Mouse (Mus musculus): Measurements from ENCODE around the gene Fam170b. TPM values are rescaled to one million over a fixed set of nuclear protein-coding genes. Genes with fewer than 3 reads are reported as not detected.

The Fam170b gene
- total RNA-seq (2018; cell fraction: chromatin; rRNA removed), result 1 to 10 TPM in 13 of 26 experiments, under 1 TPM in 9, not detected in 4; 0.26 to 1.9 (median 1.1) TPM
- total RNA-seq (2018; cell fraction: cytosol; rRNA removed), result under 1 TPM in 25 of 26 experiments, not detected in 1; 0.04 to 0.33 (median 0.17) TPM
- 1 to 10 TPM in 5 of 26 experiments, under 1 TPM in 16, not detected in 5; 0.31 to 1.4 (median 0.68) TPM for total RNA-seq (2018; cell fraction: nucleus; rRNA removed)
- polyA plus RNA-seq (2018), result 0.15 to 0.16 TPM in 2 of 3 replicates, not detected in the other

GRCm38 (mm10) chr14:32833847-32834246, at the start of gene Fam170b:
Gene Fam170b (plus strand): TSS chr14:32833962.
- no peaks in the 10 kb centered on the region for H3K79me2 ChIP-seq (ENCODE audit: inconsistent target)
- no peaks in the 10 kb centered on the region for H3K36me3 ChIP-seq (ENCODE audit: inconsistent target)
- 82% methylated on average over 8 of the region's 8 CpGs for WGBS (ENCODE audit: missing documents)
- no peak within 1 kb of the TSS for H3K4me3 ChIP-seq (ENCODE audit: inconsistent target)
- no peak within 1 kb of the TSS for H3K27ac ChIP-seq

GRCm38 (mm10) chr14:32784130-32784747, 49.5 kb upstream of the Fam170b start:
- peak overlapping the region; percentile 92 for H3K27ac ChIP-seq
- WGBS (ENCODE audit: missing documents), result 4% methylated on average over 12 of the region's 12 CpGs
- no peak overlapping the region for H3K4me3 ChIP-seq (ENCODE audit: inconsistent target)

GRCm38 (mm10) chr14:32784748-32785134, 49.0 kb upstream of the Fam170b start:
- Histone ChIP-seq H3K36me3 (ENCODE audit: inconsistent target) (no peaks in the 10 kb centered on the region), H3K79me2 (ENCODE audit: inconsistent target) (peaks cover 40% of the 10 kb centered on the region), H3K27ac (peak overlapping the region; percentile 92), H3K4me3 (ENCODE audit: inconsistent target) (no peak overlapping the region)
- 56% methylated on average over 4 of the region's 4 CpGs for WGBS (ENCODE audit: missing documents)

More at GRCm38 (mm10) chr14:32784130-32784747, 49.5 kb upstream of the Fam170b start:
- Histone ChIP-seq H3K36me3 (ENCODE audit: inconsistent target) (no peaks in the 10 kb centered on the region), H3K79me2 (ENCODE audit: inconsistent target) (peaks cover 35% of the 10 kb centered on the region)

GRCm38 (mm10) chr14:32785556-32786130, 48.1 kb upstream of the Fam170b start, which contains the start of gene Tmem273:
Gene Tmem273 (plus strand): TSS chr14:32785963.
- peak within 1 kb of the TSS; percentile 92 for H3K27ac ChIP-seq
- H3K36me3 ChIP-seq (ENCODE audit: inconsistent target), result no peaks in the 10 kb centered on the region
- peaks cover 49% of the 10 kb centered on the region for H3K79me2 ChIP-seq (ENCODE audit: inconsistent target)
- peak within 1 kb of the TSS; percentile 70 for H3K4me3 ChIP-seq (ENCODE audit: inconsistent target)
- 0% methylated on average over 3 of the region's 3 CpGs for WGBS (ENCODE audit: missing documents)

- Histone ChIP-seq H3K27ac (peak overlapping the region; percentile 92), H3K79me2 (ENCODE audit: inconsistent target) (peaks cover 69% of the 10 kb centered on the region), H3K36me3 (ENCODE audit: inconsistent target) (0 out of 2 replicates have a peak, but pooled peaks cover 9% of the 10 kb centered on the region), H3K4me3 (ENCODE audit: inconsistent target) (peak overlapping the region; percentile 70; the same call in 1 of the 2 replicates)
- WGBS (ENCODE audit: missing documents), result 27% methylated on average over 5 of the region's 5 CpGs
Measured at GRCm38 (mm10) chr14:32787691-32788090, 46.1 kb upstream of the Fam170b start.

GRCm38 (mm10) chr14:32796375-32796774, 37.4 kb upstream of the Fam170b start:
- Histone ChIP-seq H3K36me3 (ENCODE audit: inconsistent target) (peaks cover 34% of the 10 kb centered on the region; the same call in 1 of the 2 replicates), H3K4me3 (ENCODE audit: inconsistent target) (no peak overlapping the region)
- WGBS (ENCODE audit: missing documents), result 95% methylated on average over 8 of the region's 8 CpGs

GRCm38 (mm10) chr14:32797803-32798202, 36.0 kb upstream of the Fam170b start:
- Histone ChIP-seq H3K36me3 (ENCODE audit: inconsistent target) (peaks cover 25% of the 10 kb centered on the region; the same call in 1 of the 2 replicates), H3K4me3 (ENCODE audit: inconsistent target) (no peak overlapping the region), H3K79me2 (ENCODE audit: inconsistent target) (peaks cover 20% of the 10 kb centered on the region), H3K27ac (no peak overlapping the region)
- WGBS (ENCODE audit: missing documents), result 93% methylated on average over 2 of the region's 2 CpGs

More at GRCm38 (mm10) chr14:32796375-32796774, 37.4 kb upstream of the Fam170b start:
- no peak overlapping the region for H3K27ac ChIP-seq
- peaks cover 34% of the 10 kb centered on the region for H3K79me2 ChIP-seq (ENCODE audit: inconsistent target)

- no peak overlapping the region for H3K27ac ChIP-seq
- H3K36me3 ChIP-seq (ENCODE audit: inconsistent target), result peaks cover 25% of the 10 kb centered on the region; the same call in 1 of the 2 replicates
- no peak overlapping the region for H3K4me3 ChIP-seq (ENCODE audit: inconsistent target)
- H3K79me2 ChIP-seq (ENCODE audit: inconsistent target), result peaks cover 17% of the 10 kb centered on the region
- 16% methylated on average over 4 of the region's 4 CpGs for WGBS (ENCODE audit: missing documents)
Measured at GRCm38 (mm10) chr14:32798355-32798754, 35.4 kb upstream of the Fam170b start.

- peaks cover 6% of the 10 kb centered on the region; the same call in 1 of the 2 replicates for H3K79me2 ChIP-seq (ENCODE audit: inconsistent target)
- peaks cover 23% of the 10 kb centered on the region; the same call in 1 of the 2 replicates for H3K36me3 ChIP-seq (ENCODE audit: inconsistent target)
- no peak overlapping the region for H3K4me3 ChIP-seq (ENCODE audit: inconsistent target)
- no peak overlapping the region for H3K27ac ChIP-seq
- WGBS (ENCODE audit: missing documents), result 98% methylated on average over 7 of the region's 7 CpGs
Measured at GRCm38 (mm10) chr14:32800048-32800447, 33.7 kb upstream of the Fam170b start.

- WGBS (ENCODE audit: missing documents), result 79% methylated on average over 10 of the region's 11 CpGs
- Histone ChIP-seq H3K4me3 (ENCODE audit: inconsistent target) (no peak overlapping the region), H3K79me2 (ENCODE audit: inconsistent target) (peaks cover 6% of the 10 kb centered on the region; the same call in 1 of the 2 replicates), H3K27ac (no peak overlapping the region; the same call in 1 of the 2 replicates), H3K36me3 (ENCODE audit: inconsistent target) (peaks cover 22% of the 10 kb centered on the region; the same call in 1 of the 2 replicates)
Measured at GRCm38 (mm10) chr14:32801016-32801661, 32.6 kb upstream of the Fam170b start.

- H3K79me2 ChIP-seq (ENCODE audit: inconsistent target), result peaks cover 6% of the 10 kb centered on the region; the same call in 1 of the 2 replicates
- H3K4me3 ChIP-seq (ENCODE audit: inconsistent target), result no peak overlapping the region
- peaks cover 17% of the 10 kb centered on the region; the same call in 1 of the 2 replicates for H3K36me3 ChIP-seq (ENCODE audit: inconsistent target)
- peak overlapping the region; percentile 10; the same call in 1 of the 2 replicates for H3K27ac ChIP-seq
Measured at GRCm38 (mm10) chr14:32801662-32802024, 32.1 kb upstream of the Fam170b start.

- no peak overlapping the region for H3K4me3 ChIP-seq (ENCODE audit: inconsistent target)
- H3K36me3 ChIP-seq (ENCODE audit: inconsistent target), result peaks cover 32% of the 10 kb centered on the region
- no peaks in the 10 kb centered on the region for H3K79me2 ChIP-seq (ENCODE audit: inconsistent target)
- no peak overlapping the region for H3K27ac ChIP-seq
Measured at GRCm38 (mm10) chr14:32810111-32810510, 23.7 kb upstream of the Fam170b start.

GRCm38 (mm10) chr14:32812429-32812828, 21.3 kb upstream of the Fam170b start:
- 30% methylated on average over 6 of the region's 6 CpGs for WGBS (ENCODE audit: missing documents)
- H3K79me2 ChIP-seq (ENCODE audit: inconsistent target), result no peaks in the 10 kb centered on the region
- no peak overlapping the region for H3K4me3 ChIP-seq (ENCODE audit: inconsistent target)
- no peak overlapping the region for H3K27ac ChIP-seq
- peaks cover 44% of the 10 kb centered on the region for H3K36me3 ChIP-seq (ENCODE audit: inconsistent target)

- peaks cover 39% of the 10 kb centered on the region for H3K36me3 ChIP-seq (ENCODE audit: inconsistent target)
- H3K4me3 ChIP-seq (ENCODE audit: inconsistent target), result no peak overlapping the region
- no peak overlapping the region for H3K27ac ChIP-seq
- 93% methylated on average over 4 of the region's 4 CpGs for WGBS (ENCODE audit: missing documents)
- no peaks in the 10 kb centered on the region for H3K79me2 ChIP-seq (ENCODE audit: inconsistent target)
Measured at GRCm38 (mm10) chr14:32814961-32815360, 18.8 kb upstream of the Fam170b start.
